Mouse (Mus musculus): ENCODE measurements around the gene Prkcz.
"Not testable (repeated sequence)": the region's sequence is repeated elsewhere in the genome, so short reads cannot be mapped to it uniquely, and the experiment has no call there.

Gene Prkcz

GRCm38 (mm10) chr4:155359560-155360464 is 1.3 kb downstream of the Prkcz start:
- DNase-seq: peak; percentile 77 to 87

GRCm38 (mm10) chr4:155357601-155358000 is 3.6 kb downstream of the Prkcz start:
- DNase-seq: no peak

GRCm38 (mm10) chr4:155356354-155356753 is 4.8 kb downstream of the Prkcz start:
- peak; percentile 83 to 94 for DNase-seq

- DNase-seq: peak; percentile 60 to 66
Observed at GRCm38 (mm10) chr4:155354546-155354945, 6.6 kb downstream of the Prkcz start.

- no peak for DNase-seq
Observed at GRCm38 (mm10) chr4:155354035-155354434, 7.1 kb downstream of the Prkcz start.

GRCm38 (mm10) chr4:155352581-155352980 is 8.6 kb downstream of the Prkcz start:
- no peak for DNase-seq

- no peak for DNase-seq
Observed at GRCm38 (mm10) chr4:155346350-155346749, 14.8 kb downstream of the Prkcz start.

- DNase-seq: peak; percentile 47 to 67
Observed at GRCm38 (mm10) chr4:155345608-155345953, 15.6 kb downstream of the Prkcz start.

- no peak for DNase-seq
Observed at GRCm38 (mm10) chr4:155344716-155345607, 16.2 kb downstream of the Prkcz start.

GRCm38 (mm10) chr4:155344299-155344600 is 16.9 kb downstream of the Prkcz start:
- DNase-seq: no peak

GRCm38 (mm10) chr4:155343415-155344298 is 17.5 kb downstream of the Prkcz start:
- no peak for DNase-seq

GRCm38 (mm10) chr4:155336284-155337050 is 24.7 kb downstream of the Prkcz start:
- no peak for DNase-seq

- DNase-seq: no peak
Observed at GRCm38 (mm10) chr4:155332253-155332652, 28.9 kb downstream of the Prkcz start.

- DNase-seq: not testable (repeated sequence)
Observed at GRCm38 (mm10) chr4:155328385-155328784, 32.8 kb downstream of the Prkcz start.

GRCm38 (mm10) chr4:155325773-155326172 is 35.4 kb downstream of the Prkcz start:
- DNase-seq: no peak

GRCm38 (mm10) chr4:155324511-155324910 is 36.6 kb downstream of the Prkcz start:
- peak; percentile 65 to 81 for DNase-seq

- no peak for DNase-seq
Observed at GRCm38 (mm10) chr4:155323081-155323795, 37.9 kb downstream of the Prkcz start.

GRCm38 (mm10) chr4:155320281-155321244 is 40.6 kb downstream of the Prkcz start:
- peak; percentile 54 to 59 for DNase-seq

GRCm38 (mm10) chr4:155318266-155318665 is 42.9 kb downstream of the Prkcz start:
- peak; percentile 18 to 47 for DNase-seq

GRCm38 (mm10) chr4:155315031-155315430 is 46.1 kb downstream of the Prkcz start:
- no peak for DNase-seq

Measured in kidney, postnatal 25 days (tissue).